Mouse (Mus musculus) E14TG2a.4 (cell line): ENCODE measurements around the gene C130074G19Rik.

ENCODE experiments used
- CTCF ChIP-seq: conservative IDR thresholded peaks from 2 replicates; pipeline ENCODE4 v1.5.1; 2014; ENCODE audit warnings: low read length
- POU5F1 ChIP-seq: IDR thresholded peaks from 2 replicates; pipeline ENCODE4 v1.6.1; 2014; ENCODE audit warnings: low read length, borderline replicate concordance

DNA sequence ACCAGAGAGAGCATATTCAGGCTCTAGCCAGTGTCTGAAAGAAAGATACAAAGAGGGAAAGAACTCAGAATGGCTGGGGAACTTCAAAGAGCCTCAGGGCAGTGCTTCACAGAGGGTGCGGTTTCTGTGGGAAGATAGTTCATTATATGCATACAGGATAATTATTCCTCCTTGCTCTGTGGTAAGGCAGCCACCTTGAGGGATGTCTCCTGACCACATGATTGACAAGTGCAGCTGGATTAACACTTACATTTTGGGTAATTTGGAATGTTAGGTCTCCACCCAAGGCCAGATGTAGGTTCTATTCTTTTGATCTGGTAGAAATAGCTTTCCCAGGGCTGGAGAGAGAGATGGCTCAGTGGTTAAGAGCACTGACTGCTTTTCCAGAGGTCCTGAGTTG is 3.1 kb upstream of the C130074G19Rik start:
- TF ChIP-seq CTCF (no peak), POU5F1 (no peak)
